Mouse (Mus musculus) kidney, adult 2 months (tissue): Measurements from ENCODE around the gene Epha1.

Experiments used
- CTCF ChIP-seq: fragments of 200-500 bp; conservative IDR thresholded peaks from 2 replicates; pipeline ENCODE4 v1.5.1; 2011; ENCODE audit warnings: low read depth, mild to moderate bottlenecking, control low read depth, low read length, moderate library complexity, mixed read lengths; ENCODE audit not compliant: insufficient read depth, insufficient read length
- POLR2A ChIP-seq: fragments of 200-500 bp; IDR thresholded peaks from one replicate; pipeline ENCODE4 v1.6.1; 2011; ENCODE audit warnings: low read depth, low read length, control low read depth

GRCm38 (mm10) chr6:42362074-42362473 is 11.0 kb downstream of the Epha1 start:
- TF ChIP-seq POLR2A (no peak), CTCF (no peak)
